Mouse (Mus musculus): ENCODE measurements around the gene Togaram1. TPM values are rescaled to one million over a fixed set of nuclear protein-coding genes. Genes with fewer than 3 reads are reported as not detected.

Togaram1 gene
- 17.9 and 21.5 TPM in 2 replicates for polyA plus RNA-seq (2014; fragmentation: Nextera tagmentation; extraction: Ambion mirVana)

DNA sequence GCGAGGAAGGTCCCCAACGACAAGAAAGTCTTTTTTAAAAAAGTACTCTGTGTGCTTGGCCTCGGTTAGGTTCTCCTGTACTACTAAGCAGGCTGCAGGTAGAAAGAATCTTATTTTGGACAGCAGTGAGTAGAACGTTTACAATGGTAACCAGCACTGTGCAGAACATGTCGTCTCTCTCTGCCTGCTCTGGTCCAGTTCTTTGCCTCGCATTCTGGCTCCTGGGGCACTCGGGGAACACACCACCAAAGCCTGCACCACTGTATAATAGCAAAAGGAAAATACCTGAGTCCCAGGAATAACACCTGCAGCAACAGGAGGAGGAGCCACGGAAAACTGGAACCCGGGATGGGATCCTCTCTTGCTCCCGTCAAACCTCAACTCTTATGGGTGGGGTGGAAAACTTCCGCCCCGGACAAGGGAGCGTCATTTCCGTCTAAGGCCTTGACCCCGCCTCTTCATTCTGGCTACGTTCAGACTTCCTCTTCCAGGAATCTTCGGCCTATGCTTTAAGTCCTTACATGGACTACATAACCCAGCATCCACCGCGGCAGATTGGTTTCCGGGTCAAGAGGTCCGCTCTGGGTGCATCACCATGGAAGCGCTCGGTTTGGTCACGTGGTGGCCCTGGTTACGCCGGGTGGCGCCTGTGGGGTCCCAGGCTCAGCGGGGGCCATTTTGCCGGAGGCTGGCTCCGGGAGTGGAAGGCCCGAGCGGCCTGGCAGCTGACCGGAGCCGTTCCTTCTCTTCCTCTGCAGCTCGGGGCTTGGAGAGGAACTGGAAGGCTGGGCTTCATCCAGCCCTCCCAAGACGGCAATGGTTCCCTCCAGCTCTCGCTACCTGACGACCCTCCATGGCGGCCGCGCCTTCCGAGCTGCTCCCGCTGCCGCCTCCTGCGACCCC, at the start of gene Togaram1, which contains the start of gene Klhl28:
Gene Togaram1, plus strand, starts transcription at position 681 of the 903 bp plus-strand sequence.
Gene Klhl28, minus strand, starts transcription at position 411 of the 903 bp plus-strand sequence.
- Histone ChIP-seq H3K4me2 (ENCODE audit: low read length) (peak within 1 kb of the TSS; percentile 84), H3K36me3 (ENCODE audit: control insufficient read depth, insufficient read depth, low read length) (no peaks in the 10 kb centered on the region; the same call in 1 of the 2 replicates), H3K4me1 (ENCODE audit: control insufficient read depth in 2 of 2, insufficient read depth in 2 of 2, low read length in 2 of 2) (peaks cover 0 to 16% of the 10 kb centered on the region in 2 experiments; a peak in 1 of 4 replicates), H3K4me3 (ENCODE audit: control insufficient read depth in 1 of 2, insufficient read depth in 1 of 2, low read depth in 1 of 2, low read length in 2 of 2) (peak within 1 kb of the TSS; percentile 77 to 89), H3K27ac (replicated peaks in 1 of 2; ENCODE audit: control insufficient read depth in 1 of 2, insufficient read depth in 1 of 2, low read depth in 2 of 2, low read length in 2 of 2) (peak within 1 kb of the TSS; percentile 77 to 93), H3K27me3 (ENCODE audit: control insufficient read depth, insufficient read depth, low read length) (no peaks in the 10 kb centered on the region), H3K9me3 (ENCODE audit: control insufficient read depth, low read length) (no peaks in the 10 kb centered on the region), H3K9ac (ENCODE audit: low read length) (peak within 1 kb of the TSS; percentile 94)
- WGBS, result under 1% methylated on average over 44 of the region's 45 CpGs
- peak; percentile 99 for ATAC-seq (ENCODE audit: insufficient number of reproducible peaks, insufficient read depth, low FRiP score, low read depth)

- Histone ChIP-seq H3K4me2 (ENCODE audit: low read length) (no peak overlapping the region), H3K4me3 (ENCODE audit: control insufficient read depth in 1 of 2, insufficient read depth in 1 of 2, low read depth in 1 of 2, low read length in 2 of 2) (no peak overlapping the region), H3K36me3 (ENCODE audit: control insufficient read depth, insufficient read depth, low read length) (peaks cover 6% of the 10 kb centered on the region; the same call in 1 of the 2 replicates), H3K9me3 (ENCODE audit: control insufficient read depth, low read length) (no peaks in the 10 kb centered on the region), H3K27me3 (ENCODE audit: control insufficient read depth, insufficient read depth, low read length) (no peaks in the 10 kb centered on the region), H3K4me1 (ENCODE audit: control insufficient read depth in 2 of 2, insufficient read depth in 2 of 2, low read length in 2 of 2) (no peaks in the 10 kb centered on the region), H3K27ac (replicated peaks in 1 of 2; ENCODE audit: control insufficient read depth in 1 of 2, insufficient read depth in 1 of 2, low read depth in 2 of 2, low read length in 2 of 2) (no peak overlapping the region), H3K9ac (ENCODE audit: low read length) (no peak overlapping the region)
- ATAC-seq (ENCODE audit: insufficient number of reproducible peaks, insufficient read depth, low FRiP score, low read depth), result no peak
Observed at GRCm38 (mm10) chr12:64916735-64917134, 48.9 kb upstream of the Togaram1 start.

DNA sequence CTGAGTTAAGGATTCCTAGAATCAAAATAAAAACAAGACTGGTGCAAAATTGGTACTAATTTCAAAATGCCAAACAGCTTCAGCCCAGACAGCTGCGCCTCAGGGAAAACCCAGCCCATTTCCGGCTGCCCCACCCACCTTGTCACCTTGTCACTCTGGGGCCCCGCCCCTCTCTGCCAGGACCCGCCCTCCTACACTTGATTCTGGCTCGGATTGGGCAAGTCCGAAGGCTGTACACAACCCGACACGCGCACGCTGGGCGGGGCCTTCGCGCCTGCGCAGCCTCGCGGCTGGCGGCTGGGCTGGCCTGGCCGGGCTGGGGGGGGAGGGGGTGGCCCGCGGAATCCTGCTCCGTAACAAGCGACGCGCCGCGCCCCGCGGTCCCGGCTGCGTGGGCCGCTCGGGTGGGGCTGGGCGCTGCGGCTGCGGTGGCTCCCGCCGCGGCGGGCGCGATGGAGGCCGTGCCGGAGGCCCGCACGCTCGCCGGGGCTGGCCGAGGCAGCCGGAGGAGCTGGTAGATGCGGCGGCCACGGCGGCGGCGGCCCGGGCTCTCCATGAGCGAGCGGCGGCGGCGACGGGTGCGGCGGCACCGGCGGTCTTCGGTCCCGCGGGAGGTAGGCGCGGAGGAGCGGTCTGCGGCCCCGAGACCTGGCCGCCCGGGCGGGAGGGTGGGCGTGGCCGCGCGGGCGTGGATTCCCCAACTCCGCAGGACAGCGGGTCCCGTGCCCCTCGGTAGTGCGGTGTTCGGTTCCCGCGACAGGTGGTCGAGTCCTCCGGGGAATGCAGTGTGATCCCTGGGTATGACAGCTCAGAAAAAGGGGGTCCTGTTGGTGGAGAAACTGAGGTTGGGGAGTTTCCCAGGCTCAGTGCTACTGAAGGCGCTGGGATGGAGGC, 47.8 kb upstream of the Togaram1 start, which contains the start of gene Gm527:
Gene Gm527, plus strand, starts transcription at position 329 of the 894 bp plus-strand sequence.
- H3K4me1 ChIP-seq (ENCODE audit: control insufficient read depth in 2 of 2, insufficient read depth in 2 of 2, low read length in 2 of 2), result no peaks in the 10 kb centered on the region
- H3K9me3 ChIP-seq (ENCODE audit: control insufficient read depth, low read length), result no peaks in the 10 kb centered on the region
- peak; percentile 100 for ATAC-seq (ENCODE audit: insufficient number of reproducible peaks, insufficient read depth, low FRiP score, low read depth)
- peak within 1 kb of the TSS; percentile 89 for H3K4me2 ChIP-seq (ENCODE audit: low read length)
- H3K36me3 ChIP-seq (ENCODE audit: control insufficient read depth, insufficient read depth, low read length), result peaks cover 12% of the 10 kb centered on the region; the same call in 1 of the 2 replicates
- H3K27me3 ChIP-seq (ENCODE audit: control insufficient read depth, insufficient read depth, low read length), result no peaks in the 10 kb centered on the region
- under 1% methylated on average over 54 of the region's 93 CpGs for whole genome bisulfite sequencing
- peak within 1 kb of the TSS; percentile 87 for H3K9ac ChIP-seq (ENCODE audit: low read length)
- peak within 1 kb of the TSS; percentile 92 for H3K4me3 ChIP-seq (ENCODE audit: control insufficient read depth in 1 of 2, insufficient read depth in 1 of 2, low read depth in 1 of 2, low read length in 2 of 2)
- H3K27ac ChIP-seq (replicated peaks in 1 of 2; ENCODE audit: control insufficient read depth in 1 of 2, insufficient read depth in 1 of 2, low read depth in 2 of 2, low read length in 2 of 2), result peak within 1 kb of the TSS in 1 of 2 experiments; percentile 68; a peak in 1 of 4 replicates

GRCm38 (mm10) chr12:64937493-64937892, 28.1 kb upstream of the Togaram1 start:
- H3K9me3 ChIP-seq (ENCODE audit: control insufficient read depth, low read length), result no peaks in the 10 kb centered on the region
- no peaks in the 10 kb centered on the region for H3K4me1 ChIP-seq (ENCODE audit: control insufficient read depth in 2 of 2, insufficient read depth in 2 of 2, low read length in 2 of 2)
- no peak overlapping the region for H3K4me2 ChIP-seq (ENCODE audit: low read length)
- no peak overlapping the region for H3K4me3 ChIP-seq (ENCODE audit: control insufficient read depth in 1 of 2, insufficient read depth in 1 of 2, low read depth in 1 of 2, low read length in 2 of 2)
- H3K9ac ChIP-seq (ENCODE audit: low read length), result no peak overlapping the region
- H3K36me3 ChIP-seq (ENCODE audit: control insufficient read depth, insufficient read depth, low read length), result peaks cover 12% of the 10 kb centered on the region
- no peak overlapping the region for H3K27ac ChIP-seq (replicated peaks in 1 of 2; ENCODE audit: control insufficient read depth in 1 of 2, insufficient read depth in 1 of 2, low read depth in 2 of 2, low read length in 2 of 2)
- no peaks in the 10 kb centered on the region for H3K27me3 ChIP-seq (ENCODE audit: control insufficient read depth, insufficient read depth, low read length)
- 89% methylated on average over 2 of the region's 2 CpGs for WGBS
- no peak for ATAC-seq (ENCODE audit: insufficient number of reproducible peaks, insufficient read depth, low FRiP score, low read depth)

- Histone ChIP-seq H3K4me3 (ENCODE audit: control insufficient read depth in 1 of 2, insufficient read depth in 1 of 2, low read depth in 1 of 2, low read length in 2 of 2) (peak overlapping the region; percentile 77 to 89), H3K36me3 (ENCODE audit: control insufficient read depth, insufficient read depth, low read length) (no peaks in the 10 kb centered on the region), H3K9ac (ENCODE audit: low read length) (peak overlapping the region; percentile 70), H3K27ac (replicated peaks in 1 of 2; ENCODE audit: control insufficient read depth in 1 of 2, insufficient read depth in 1 of 2, low read depth in 2 of 2, low read length in 2 of 2) (peak overlapping the region in 1 of 2 experiments; percentile 70; a peak in 2 of 4 replicates), H3K4me2 (ENCODE audit: low read length) (peak overlapping the region; percentile 83), H3K9me3 (ENCODE audit: control insufficient read depth, low read length) (no peaks in the 10 kb centered on the region), H3K4me1 (ENCODE audit: control insufficient read depth in 2 of 2, insufficient read depth in 2 of 2, low read length in 2 of 2) (peaks cover 0 to 16% of the 10 kb centered on the region in 2 experiments; a peak in 1 of 4 replicates), H3K27me3 (ENCODE audit: control insufficient read depth, insufficient read depth, low read length) (no peaks in the 10 kb centered on the region)
- ATAC-seq (ENCODE audit: insufficient number of reproducible peaks, insufficient read depth, low FRiP score, low read depth), result no peak
- WGBS, result 5% methylated on average over 4 of the region's 4 CpGs
Observed at GRCm38 (mm10) chr12:64964560-64964959, 1.0 kb upstream of the Togaram1 start.

DNA sequence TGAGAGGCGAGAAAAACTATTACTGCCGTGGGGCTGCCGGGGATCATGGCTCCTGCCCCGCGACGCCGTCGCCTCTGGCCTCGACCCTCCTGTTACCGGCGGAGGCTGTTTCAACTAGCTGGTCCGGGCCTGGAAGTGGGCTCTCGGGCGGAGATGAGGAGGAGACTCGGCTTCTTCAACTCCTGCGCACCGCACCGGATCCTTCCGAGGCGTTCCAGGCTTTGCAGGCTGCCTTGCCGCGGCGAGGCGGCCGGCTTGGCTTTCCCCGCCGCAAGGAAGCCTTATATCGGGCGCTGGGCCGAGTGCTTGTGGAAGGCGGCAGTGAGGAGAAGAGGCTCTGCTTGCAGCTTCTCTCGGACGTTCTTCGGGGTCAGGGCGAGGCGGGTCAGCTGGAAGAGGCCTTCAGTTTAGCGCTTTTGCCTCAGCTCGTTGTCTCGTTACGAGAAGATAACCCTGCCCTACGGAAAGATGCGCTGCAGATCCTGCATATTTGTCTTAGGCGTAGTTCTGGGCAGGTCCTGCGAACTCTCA, 562 bp downstream of the Togaram1 start:
- ATAC-seq (ENCODE audit: insufficient number of reproducible peaks, insufficient read depth, low FRiP score, low read depth), result peak; percentile 16; the same call in 1 of the 2 replicates

More for the DNA sequence above, 562 bp downstream of the Togaram1 start:
- Histone ChIP-seq H3K27me3 (ENCODE audit: control insufficient read depth, insufficient read depth, low read length) (no peaks in the 10 kb centered on the region), H3K4me1 (ENCODE audit: control insufficient read depth in 2 of 2, insufficient read depth in 2 of 2, low read length in 2 of 2) (peaks cover 0 to 19% of the 10 kb centered on the region in 2 experiments; a peak in 1 of 4 replicates), H3K27ac (replicated peaks in 1 of 2; ENCODE audit: control insufficient read depth in 1 of 2, insufficient read depth in 1 of 2, low read depth in 2 of 2, low read length in 2 of 2) (peak overlapping the region; percentile 77 to 93), H3K4me2 (ENCODE audit: low read length) (peak overlapping the region; percentile 84), H3K9me3 (ENCODE audit: control insufficient read depth, low read length) (no peaks in the 10 kb centered on the region), H3K9ac (ENCODE audit: low read length) (peak overlapping the region; percentile 94), H3K4me3 (ENCODE audit: control insufficient read depth in 1 of 2, insufficient read depth in 1 of 2, low read depth in 1 of 2, low read length in 2 of 2) (peak overlapping the region; percentile 70 to 89), H3K36me3 (ENCODE audit: control insufficient read depth, insufficient read depth, low read length) (peaks cover 3% of the 10 kb centered on the region; the same call in 1 of the 2 replicates)
- WGBS, result 0% methylated on average over 44 of the region's 44 CpGs

Data from heart, embryonic 14.5 days (tissue).